Mouse (Mus musculus) G1E (cell line): ENCODE measurements around the gene Pate2.

Experiments used
- CTCF ChIP-seq: IDR thresholded peaks from 2 replicates; pipeline ENCODE4 v1.5.1; 2012; ENCODE audit warnings: low read depth, low read length, inconsistent platforms, mixed read lengths
- POLR2AphosphoS5 ChIP-seq: IDR thresholded peaks from 2 replicates; pipeline ENCODE4 v1.6.1; 2012; ENCODE audit warnings: low read depth, low read length, inconsistent platforms; ENCODE audit not compliant: insufficient replicate concordance

- TF ChIP-seq CTCF (peak; percentile 46; the same call in 1 of the 2 replicates), POLR2AphosphoS5 (no peak)
Observed at GRCm38 (mm10) chr9:35541488-35541887, 28.6 kb upstream of the Pate2 start.
